Mouse (Mus musculus): Measurements from ENCODE around the gene Cep162. TPM values are rescaled to one million over a fixed set of nuclear protein-coding genes. Genes with fewer than 3 reads are reported as not detected.

Gene Cep162
- total RNA-seq (2021), result 10 to 100 TPM in 1 of 2 experiments, 1 to 10 TPM in 1; 6.2 to 10.3 TPM
- long read RNA-seq, experiment 1, full-length matches to known transcripts, result 3 of 6 reads
- long read RNA-seq, experiment 1, partial matches to known transcripts, result 0 of 6 reads
- long read RNA-seq, experiment 1, other reads (novel, unspliced or antisense), result 3 of 6 reads
- long read RNA-seq, experiment 2, full-length matches to known transcripts, result 1 of 5 reads
- long read RNA-seq, experiment 2, partial matches to known transcripts, result 3 of 5 reads
- long read RNA-seq, experiment 2, other reads (novel, unspliced or antisense), result 1 of 5 reads

DNA sequence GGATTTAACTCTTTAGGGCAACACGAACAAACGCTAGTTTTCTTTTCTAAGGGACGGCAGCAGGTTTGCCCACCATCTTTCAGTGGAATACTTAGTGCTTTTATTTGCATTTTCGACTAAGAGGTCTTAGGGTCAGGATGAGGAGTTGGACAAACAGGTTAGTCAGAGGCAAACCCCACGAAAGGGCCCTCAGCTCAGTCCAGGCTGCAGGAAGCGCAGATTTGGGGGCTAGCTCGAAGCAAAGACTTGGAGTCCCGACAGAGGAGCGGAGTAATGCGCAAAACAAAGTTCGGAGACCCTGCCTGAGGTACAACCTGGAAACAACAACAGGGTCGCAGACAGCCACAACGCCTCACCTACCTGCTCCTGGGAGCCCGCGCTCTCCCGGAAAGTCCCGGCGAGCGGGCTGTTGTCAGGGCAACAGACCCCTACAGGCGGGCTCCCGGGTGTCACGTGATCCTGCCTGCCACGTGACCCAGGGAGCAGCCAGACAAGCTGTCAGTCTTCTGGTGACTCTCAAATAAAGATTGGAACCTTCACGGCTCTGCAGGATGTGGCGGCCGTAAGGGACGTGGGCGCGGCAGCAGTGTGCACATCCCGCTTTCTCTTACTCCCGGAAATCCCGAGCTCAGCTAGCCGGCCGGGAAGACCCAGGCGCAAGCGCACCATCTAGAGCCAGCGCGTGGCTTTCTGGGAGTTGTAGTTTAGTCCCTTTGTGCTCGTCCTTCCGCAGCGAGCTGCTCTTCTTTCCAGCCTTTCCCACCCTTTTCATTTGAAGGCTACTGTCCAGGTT, at the start of gene Cep162:
Gene Cep162 (minus strand): TSS at position 634 of the 793 bp plus-strand sequence.
- peak; percentile 92 to 96 for DNase-seq (ENCODE audit: low spot score in 2 of 2)

GRCm38 (mm10) chr9:87303196-87303595, 47.9 kb upstream of the Cep162 start:
- no peak for DNase-seq (ENCODE audit: low spot score in 2 of 2)

DNA sequence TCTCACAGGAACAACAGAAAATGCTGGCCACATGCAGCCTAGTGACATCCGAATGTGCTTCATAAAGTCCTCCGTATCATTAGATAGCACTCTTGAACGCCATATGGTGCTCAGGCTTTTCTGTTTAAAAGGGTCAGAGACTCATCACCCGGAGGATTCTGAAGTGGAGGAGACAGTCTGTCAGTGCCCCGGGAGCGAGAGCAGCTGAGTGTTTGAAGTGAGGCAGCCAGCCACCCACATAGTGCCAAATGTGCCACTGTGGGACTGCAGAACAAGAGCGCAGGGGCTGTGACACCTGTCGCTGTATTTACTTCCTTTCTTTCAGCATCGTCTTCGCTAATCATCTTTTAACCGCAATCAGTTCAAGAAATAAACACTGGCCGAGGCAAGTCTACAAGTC, 43.6 kb upstream of the Cep162 start:
- DNase-seq (ENCODE audit: low spot score in 2 of 2), result peak; percentile 11 to 44

- no peak for DNase-seq (ENCODE audit: low spot score in 2 of 2)
Observed at GRCm38 (mm10) chr9:87297522-87297921, 42.2 kb upstream of the Cep162 start.

- no peak for DNase-seq (ENCODE audit: low spot score in 2 of 2)
Observed at GRCm38 (mm10) chr9:87255696-87256030, 327 bp upstream of the Cep162 start.

GRCm38 (mm10) chr9:87248118-87248517, 7.2 kb downstream of the Cep162 start:
- peak in 1 of 2 experiments; percentile 20 for DNase-seq (ENCODE audit: low spot score in 2 of 2)

- DNase-seq (ENCODE audit: low spot score in 2 of 2), result no peak
Observed at GRCm38 (mm10) chr9:87247678-87248077, 7.7 kb downstream of the Cep162 start.

GRCm38 (mm10) chr9:87213204-87213603, 42.1 kb downstream of the Cep162 start:
- no peak for DNase-seq (ENCODE audit: low spot score in 2 of 2)

- DNase-seq (ENCODE audit: low spot score in 2 of 2), result no peak
Observed at GRCm38 (mm10) chr9:87210830-87211339, 44.5 kb downstream of the Cep162 start.

DNA sequence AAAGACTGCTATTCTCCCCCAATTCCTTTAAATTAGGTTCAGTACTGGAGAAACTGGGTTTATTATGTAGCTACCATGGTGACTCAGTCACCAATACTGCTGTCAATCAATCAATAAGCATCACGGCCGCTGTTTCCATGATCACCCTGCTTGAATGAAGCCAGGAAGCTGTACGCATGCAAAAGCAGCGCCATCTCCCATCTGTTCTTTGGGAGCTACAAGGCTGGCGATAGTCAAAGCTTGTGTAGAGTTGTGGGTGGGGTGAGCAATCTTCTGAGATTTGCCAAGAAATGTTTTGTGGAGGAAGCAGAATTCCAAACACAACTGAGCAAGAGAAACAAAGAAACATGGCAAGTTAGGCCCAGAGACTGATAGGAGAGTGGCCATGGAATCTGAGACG, 52.9 kb downstream of the Cep162 start:
- peak; percentile 21 to 54 for DNase-seq (ENCODE audit: low spot score in 2 of 2)

DNA sequence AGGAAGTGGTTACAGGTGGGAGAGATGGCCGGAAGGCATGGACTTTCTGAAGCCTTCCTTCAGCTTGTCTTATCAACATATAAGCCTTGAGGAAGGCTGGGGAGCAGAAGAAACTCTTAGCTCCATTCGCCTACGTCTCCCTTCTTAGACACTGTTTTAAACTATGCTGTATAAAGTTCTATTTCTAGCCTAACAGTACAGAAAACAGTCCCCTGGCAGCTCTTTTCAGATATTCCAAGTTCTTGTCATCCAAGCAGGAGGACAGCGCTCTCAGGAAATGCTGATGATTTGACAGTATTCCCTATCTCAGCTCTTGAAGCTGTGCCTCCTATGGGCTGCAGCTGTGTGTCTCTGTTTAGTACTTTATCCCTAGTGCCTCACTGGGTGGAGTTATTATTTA, 54.4 kb downstream of the Cep162 start:
- no peak for DNase-seq (ENCODE audit: low spot score in 2 of 2)

DNA sequence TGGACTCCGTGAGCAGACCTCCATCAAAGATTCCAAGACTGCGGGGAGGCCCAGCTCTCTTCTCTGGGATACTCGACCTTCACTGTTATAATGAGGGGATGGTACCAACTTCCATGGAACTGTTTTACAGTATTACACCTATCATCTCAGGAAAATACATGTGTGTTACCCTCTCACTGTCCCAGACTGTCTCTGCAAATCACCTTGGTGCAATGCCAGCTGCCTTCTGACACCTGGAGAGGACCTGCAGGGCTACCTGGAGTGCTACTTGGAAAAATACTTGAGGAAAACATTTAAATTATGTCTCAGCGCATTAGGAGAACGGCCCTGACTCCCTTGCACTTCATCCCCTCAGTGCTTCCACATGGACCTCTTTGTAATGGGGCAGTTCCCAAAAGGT, 54.9 kb downstream of the Cep162 start:
- DNase-seq (ENCODE audit: low spot score in 2 of 2), result no peak

- no peak for DNase-seq (ENCODE audit: low spot score in 2 of 2)
Observed at GRCm38 (mm10) chr9:87198036-87198435, 57.3 kb downstream of the Cep162 start.

DNA sequence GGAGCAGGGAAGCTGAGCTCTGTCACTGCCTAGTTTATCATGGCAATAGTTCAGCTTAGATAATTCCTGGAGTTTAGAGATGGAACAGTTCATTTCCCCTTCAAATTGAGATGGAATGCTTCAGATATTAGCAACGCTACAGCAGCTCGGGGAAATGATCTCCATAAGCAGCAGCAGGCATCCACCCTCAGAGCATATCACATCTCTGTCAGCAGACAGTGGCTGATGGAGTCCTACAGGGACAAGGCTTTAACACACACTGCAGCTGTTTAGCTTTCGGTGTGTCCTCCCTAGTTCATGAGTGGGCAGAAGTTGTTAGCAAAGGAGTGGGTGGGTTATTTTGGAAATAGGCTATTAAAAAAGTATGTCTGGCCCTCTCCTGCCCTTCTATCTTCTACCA, 58.1 kb downstream of the Cep162 start:
- DNase-seq (ENCODE audit: low spot score in 2 of 2), result no peak

DNA sequence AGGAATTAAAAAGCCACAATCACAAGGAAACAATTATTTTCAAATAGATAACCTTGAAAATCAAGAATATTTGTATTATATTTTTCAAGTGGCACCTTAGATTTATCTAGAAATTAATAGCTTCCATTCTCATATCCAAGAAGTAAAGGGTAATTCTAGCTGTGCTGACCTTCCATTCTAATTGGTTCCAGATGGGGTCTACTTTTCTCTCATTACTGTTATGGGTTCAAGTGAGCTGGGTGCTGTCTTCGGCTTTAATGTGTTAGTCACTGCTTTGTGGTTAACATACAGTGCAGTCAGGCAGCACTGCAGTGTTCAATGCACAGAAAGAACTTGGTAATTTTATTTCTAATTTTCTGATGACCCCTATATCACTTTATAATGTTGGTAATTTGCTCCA, 61.6 kb downstream of the Cep162 start:
- DNase-seq (ENCODE audit: low spot score in 2 of 2), result no peak

GRCm38 (mm10) chr9:87187336-87187735, 68.0 kb downstream of the Cep162 start:
- DNase-seq (ENCODE audit: low spot score in 2 of 2), result no peak

DNA sequence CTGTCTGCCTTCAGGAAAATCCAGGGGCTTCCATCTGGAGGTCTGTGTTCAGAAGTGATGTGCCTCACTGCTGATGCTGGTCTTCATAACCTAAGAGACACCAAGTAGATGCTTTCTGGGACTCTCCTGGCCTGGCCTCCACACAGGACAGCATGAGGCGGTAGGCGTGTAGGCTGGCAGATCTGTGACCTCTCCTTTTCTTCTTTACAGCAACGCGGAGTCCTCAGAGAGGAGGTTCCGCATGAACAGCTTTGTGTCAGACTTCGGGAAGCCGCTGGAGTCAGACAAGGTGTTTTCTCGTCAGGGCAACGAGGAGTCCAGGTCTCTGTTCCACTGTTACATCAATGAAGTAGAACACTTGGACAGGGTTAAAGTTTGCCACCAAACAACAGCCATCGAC, 73.1 kb downstream of the Cep162 start:
- no peak for DNase-seq (ENCODE audit: low spot score in 2 of 2)

GRCm38 (mm10) chr9:87178534-87178933, 76.8 kb downstream of the Cep162 start:
- DNase-seq (ENCODE audit: low spot score in 2 of 2), result no peak

DNA sequence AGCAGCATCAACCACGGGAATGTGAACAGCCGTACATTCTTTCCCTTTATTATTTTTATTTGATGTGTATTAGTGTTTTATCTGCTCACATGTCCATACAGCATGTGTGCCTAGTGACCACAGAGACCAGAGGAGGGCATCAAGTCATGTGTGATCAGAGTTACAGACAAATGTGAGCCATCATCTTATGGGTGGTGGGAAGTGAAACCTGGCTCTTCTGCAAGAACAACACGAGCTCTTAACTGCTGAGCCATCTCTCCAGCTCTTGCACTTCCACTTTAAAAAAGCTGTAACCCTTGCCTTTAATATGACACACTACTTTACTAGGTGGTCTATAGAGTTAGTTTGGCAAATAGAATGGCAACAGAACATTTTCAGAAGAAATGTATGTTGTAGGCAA, 83.8 kb downstream of the Cep162 start:
- no peak for DNase-seq (ENCODE audit: low spot score in 2 of 2)

- no peak for DNase-seq (ENCODE audit: low spot score in 2 of 2)
Observed at GRCm38 (mm10) chr9:87170891-87171290, 84.4 kb downstream of the Cep162 start.

GRCm38 (mm10) chr9:87169144-87169543, 86.2 kb downstream of the Cep162 start:
- no peak for DNase-seq (ENCODE audit: low spot score in 2 of 2)

DNA sequence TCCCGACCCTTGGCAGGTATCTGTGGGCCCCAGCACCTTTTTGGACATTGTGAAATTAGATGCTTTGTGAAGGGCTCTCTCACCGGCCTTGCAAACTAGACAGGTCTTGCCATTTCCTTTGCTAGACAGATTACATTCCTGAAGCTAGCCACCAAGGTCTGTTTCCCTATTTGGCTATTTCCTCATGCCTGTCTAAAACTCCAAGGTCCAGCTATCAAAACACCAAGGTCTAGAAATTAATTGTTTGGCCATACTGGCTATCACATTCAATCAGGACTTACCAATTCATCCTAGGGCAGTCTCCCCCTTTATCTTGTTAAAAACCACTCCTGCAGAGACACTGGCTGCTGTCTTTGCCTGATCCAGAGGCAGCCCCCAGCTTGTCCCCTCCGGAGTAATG, 87.3 kb downstream of the Cep162 start:
- DNase-seq (ENCODE audit: low spot score in 2 of 2), result no peak
